Mouse (Mus musculus) heart, adult 2 months (tissue): ENCODE measurements around the gene Ncr1. TPM values are rescaled to one million over a fixed set of nuclear protein-coding genes. Genes with fewer than 3 reads are reported as not detected.

Source experiments
- DNase-seq, 2 experiments: peaks; one replicate each; pipeline ENCODE4 v3.0.0; 2021
- H3K27ac ChIP-seq: fragments of 200-600 bp; 2 replicates; pipeline ENCODE4 v1.8.1; 2022
- H3K27me3 ChIP-seq: fragments of 200-500 bp; 2 replicates; pipeline ENCODE4 v1.6.1; 2012; ENCODE audit warnings: mild to moderate bottlenecking, low read length, inconsistent platforms, mixed read lengths; ENCODE audit not compliant: control insufficient read depth, insufficient read depth
- H3K36me3 ChIP-seq: fragments of 200-500 bp; 2 replicates; pipeline ENCODE4 v1.6.1; 2012; ENCODE audit warnings: low read length, inconsistent platforms; ENCODE audit not compliant: control insufficient read depth, insufficient read depth
- H3K4me1 ChIP-seq: fragments of 200-500 bp; 2 replicates; pipeline ENCODE4 v1.6.1; 2011; ENCODE audit warnings: low read length; ENCODE audit not compliant: control insufficient read depth, insufficient read depth
- H3K4me3 ChIP-seq: fragments of 200-600 bp; 2 replicates; pipeline ENCODE4 v1.8.1; 2022
- H3K79me2 ChIP-seq: fragments of 200-500 bp; replicated peaks from 2 replicates; pipeline ENCODE4 v1.6.1; 2012; ENCODE audit warnings: mild to moderate bottlenecking, inconsistent platforms, low read length, moderate library complexity, mixed read lengths; ENCODE audit not compliant: control insufficient read depth, insufficient read depth
- H3K9ac ChIP-seq: fragments of 200-500 bp; 2 replicates; pipeline ENCODE4 v1.6.1; 2012; ENCODE audit warnings: low read depth, mild to moderate bottlenecking, control low read depth, inconsistent platforms, low read length, mixed read lengths
- CTCF ChIP-seq: fragments of 200-600 bp; IDR thresholded peaks from 2 replicates; pipeline ENCODE4 v1.8.1; 2022; ENCODE audit warnings: antibody characterized with exemption, mild to moderate bottlenecking, moderate library complexity
- EP300 ChIP-seq: fragments of 200-500 bp; IDR thresholded peaks from 2 replicates; pipeline ENCODE4 v1.6.1; 2011; ENCODE audit warnings: low read depth, low read length, control low read depth; ENCODE audit not compliant: insufficient read depth
- POLR2A ChIP-seq: fragments of 200-500 bp; IDR thresholded peaks from 2 replicates; pipeline ENCODE4 v1.6.1; 2011; ENCODE audit warnings: mild to moderate bottlenecking, low read depth, low read length, control low read depth; ENCODE audit not compliant: insufficient read depth
- WGBS: fragments of 180-500 bp; shearing (Covaris S2); methylation state at CpG from one replicate; pipeline ENCODE4 v1.1.7; 2018; 5-methylcytosine and 5-hydroxymethylcytosine counted together
- intact Hi-C: fragments of 180-260 bp; cut with DNase I; formaldehyde crosslinking; loops from one replicate; pipeline ENCODE4 v1.15.1; 2025
- microRNA-seq, 2 experiments: library from miRNA; unstranded; fragments of <30 nt; microRNA quantifications; one replicate each; pipeline ENCODE4 v1.2.0; 2021
- polyA plus RNA-seq: library from polyadenylated mRNA; depleted of rRNA; stranded (reverse); fragments of >200 nt; gene quantifications from 2 replicates; pipeline ENCODE4 v1.2.3, GENCODE M21; 2012; rRNA removed
- total RNA-seq, 2 experiments: library from RNA; stranded (reverse); gene quantifications; 2 replicates each; pipeline ENCODE4 v1.2.3; 2021

Ncr1 gene
- total and polyA plus RNA-seq, 3 experiments, result 1.2 TPM; not detected in 2

DNA sequence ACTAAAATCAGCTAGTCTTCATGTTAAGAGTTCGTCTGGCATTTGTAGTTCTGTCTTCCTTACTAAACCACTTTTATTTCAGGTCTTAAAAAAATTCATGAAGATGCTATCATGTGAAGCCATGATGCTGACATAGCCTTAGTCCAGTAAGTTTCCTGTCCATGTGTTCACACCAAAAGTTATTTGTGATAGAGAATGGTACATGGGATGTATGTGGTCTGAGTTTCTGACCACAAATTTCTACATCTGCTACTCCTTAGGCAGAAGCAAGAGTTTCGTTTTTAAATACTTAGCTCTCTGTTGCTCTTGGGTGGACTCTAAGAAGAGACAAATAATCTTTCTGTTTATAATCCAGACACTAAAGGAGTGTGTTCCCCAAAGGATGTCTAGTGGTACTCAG lies 14.2 kb upstream of the Ncr1 start:
- no peaks in the 10 kb centered on the region for H3K4me1 ChIP-seq
- DNase-seq, result no peak
- no peak overlapping the region for H3K9ac ChIP-seq
- H3K4me3 ChIP-seq, result no peak overlapping the region
- H3K27ac ChIP-seq, result no peak overlapping the region
- H3K27me3 ChIP-seq, result no peaks in the 10 kb centered on the region
- H3K36me3 ChIP-seq, result no peaks in the 10 kb centered on the region
- intact Hi-C loops, result no loop called here
- WGBS, result 54% methylated on average over 2 of the region's 2 CpGs
- TF ChIP-seq CTCF (no peak), EP300 (no peak), POLR2A (no peak)
- no peaks in the 10 kb centered on the region for H3K79me2 ChIP-seq

DNA sequence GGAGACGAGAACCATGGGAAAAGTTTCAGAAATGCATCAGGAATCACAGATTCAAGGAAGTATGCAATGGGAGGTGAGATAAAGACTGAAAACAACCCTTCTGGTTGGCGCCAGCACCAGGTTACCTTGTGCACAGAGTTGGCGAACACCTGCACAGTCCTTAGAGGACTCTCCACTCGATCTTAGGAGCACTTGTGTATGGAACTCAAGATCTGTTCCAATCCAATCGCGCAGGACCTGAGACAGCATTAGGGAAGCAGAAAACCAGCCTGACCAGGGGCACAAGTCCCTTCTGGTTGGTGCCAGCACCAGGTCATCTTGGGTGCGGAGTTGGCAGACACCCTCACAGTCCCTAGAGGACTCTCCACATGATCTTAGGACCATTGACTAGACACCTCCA lies 36.0 kb downstream of the Ncr1 start:
- Histone ChIP-seq H3K27me3 (no peaks in the 10 kb centered on the region), H3K4me1 (no peaks in the 10 kb centered on the region), H3K4me3 (no peak overlapping the region), H3K9ac (no peak overlapping the region), H3K79me2 (no peaks in the 10 kb centered on the region), H3K27ac (no peak overlapping the region), H3K36me3 (no peaks in the 10 kb centered on the region)
- TF ChIP-seq CTCF, result no peak
- TF ChIP-seq POLR2A, result no peak
- no peak for TF ChIP-seq EP300
- 68% methylated on average over 7 of the region's 7 CpGs for WGBS
- intact Hi-C loops, result no loop called here
- no peak for DNase-seq

Small RNAs within 50 kb of the gene (microRNA-seq; reads per million reads assigned to microRNA genes)
- gene Gm24752 (0 reads per million in 2 experiments), gene Gm25349 (0 reads per million in 2 experiments)

Other genes with a start within 250 kb of the Ncr1 start
- 1 to 10 TPM in 1 of 2 experiments, under 1 TPM in 1; 0.91 to 2.6 TPM for gene Ttyh1, start 218.3 kb upstream of the Ncr1 start, total RNA-seq
- gene Ttyh1, start 218.3 kb upstream of the Ncr1 start, polyA plus RNA-seq, result 2.8 and 5.1 TPM in 2 replicates
- 10 to 100 TPM; 31.2 to 36.4 TPM for gene Leng8, start 200.7 kb upstream of the Ncr1 start, total RNA-seq
- 263 and 281 TPM in 2 replicates for gene Leng8, start 200.7 kb upstream of the Ncr1 start, polyA plus RNA-seq
- gene Leng9, start 187.3 kb upstream of the Ncr1 start, total RNA-seq, result 1 to 10 TPM; 2.2 to 3.7 TPM
- gene Leng9, start 187.3 kb upstream of the Ncr1 start, polyA plus RNA-seq, result 3.3 TPM in 2 replicates
- gene Cdc42ep5, start 172.9 kb upstream of the Ncr1 start, total RNA-seq, result 1 to 10 TPM; 3.1 to 5.8 TPM
- 7.3 and 10.7 TPM in 2 replicates for gene Cdc42ep5, start 172.9 kb upstream of the Ncr1 start, polyA plus RNA-seq
- gene Lilra5, start 100.0 kb upstream of the Ncr1 start, total RNA-seq, result 1 to 10 TPM; 1.2 to 1.4 TPM
- gene Lilra5, start 100.0 kb upstream of the Ncr1 start, polyA plus RNA-seq, result 1.1 and 1.3 TPM in 2 replicates
- gene Gp6, start 60.0 kb downstream of the Ncr1 start, total RNA-seq, result 1 to 10 TPM in 1 of 2 experiments, under 1 TPM in 1; 0.50 to 1.9 TPM
- 0.44 and 0.76 TPM in 2 replicates for gene Gp6, start 60.0 kb downstream of the Ncr1 start, polyA plus RNA-seq
- gene Rdh13, start 107.9 kb downstream of the Ncr1 start, total RNA-seq, result 10 to 100 TPM; 31.0 to 34.1 TPM
- 25.1 and 42.5 TPM in 2 replicates for gene Rdh13, start 107.9 kb downstream of the Ncr1 start, polyA plus RNA-seq
- gene Eps8l1, start 123.0 kb downstream of the Ncr1 start, total RNA-seq, result 1 to 10 TPM; 3.3 to 3.5 TPM
- 0.74 and 0.82 TPM in 2 replicates for gene Eps8l1, start 123.0 kb downstream of the Ncr1 start, polyA plus RNA-seq
- gene Ppp1r12c, start 164.0 kb downstream of the Ncr1 start, total RNA-seq, result 10 to 100 TPM; 62.4 to 67.1 TPM
- gene Ppp1r12c, start 164.0 kb downstream of the Ncr1 start, polyA plus RNA-seq, result 47.0 and 53.2 TPM in 2 replicates
- 10 to 100 TPM; 15.6 to 19.7 TPM for gene Tnnt1, start 178.7 kb downstream of the Ncr1 start, total RNA-seq
- 9.2 and 12.1 TPM in 2 replicates for gene Tnnt1, start 178.7 kb downstream of the Ncr1 start, polyA plus RNA-seq
- over 10,000 TPM in 1 of 2 experiments, 1,000 to 10,000 TPM in 1; 9,834 to 11,008 TPM for gene Tnni3, start 186.5 kb downstream of the Ncr1 start, total RNA-seq
- 13,898 and 21,553 TPM in 2 replicates for gene Tnni3, start 186.5 kb downstream of the Ncr1 start, polyA plus RNA-seq
- gene Dnaaf3, start 194.7 kb downstream of the Ncr1 start, total RNA-seq, result 1 to 10 TPM; 2.3 to 2.7 TPM
- gene Dnaaf3, start 194.7 kb downstream of the Ncr1 start, polyA plus RNA-seq, result 12.4 and 13.2 TPM in 2 replicates
- gene Syt5, start 209.8 kb downstream of the Ncr1 start, total RNA-seq, result under 1 TPM; 0.39 to 0.86 TPM
- gene Syt5, start 209.8 kb downstream of the Ncr1 start, polyA plus RNA-seq, result 0.79 and 2.4 TPM in 2 replicates